Mouse (Mus musculus): ENCODE measurements at regions not wholly inside any gene's neighbourhood (a gene's known extent, or its start where the extent isn't known, plus 50 kb on each side); places are given as distances from the start of the nearest gene placed in this dataset.

- TF ChIP-seq CTCF (IDR thresholded peaks at IDR 0.05): no peak
- TF ChIP-seq EP300 (IDR thresholded peaks at IDR 0.05): no peak
Measured at GRCm38 (mm10) chr5:91725380-91726117, 208.1 kb downstream of the Parm1 start.

Measured in lung, postnatal 0 days (tissue).